Comparison of ENCODE assay signal across 10 mouse cellular contexts in the genomic region with DNA sequence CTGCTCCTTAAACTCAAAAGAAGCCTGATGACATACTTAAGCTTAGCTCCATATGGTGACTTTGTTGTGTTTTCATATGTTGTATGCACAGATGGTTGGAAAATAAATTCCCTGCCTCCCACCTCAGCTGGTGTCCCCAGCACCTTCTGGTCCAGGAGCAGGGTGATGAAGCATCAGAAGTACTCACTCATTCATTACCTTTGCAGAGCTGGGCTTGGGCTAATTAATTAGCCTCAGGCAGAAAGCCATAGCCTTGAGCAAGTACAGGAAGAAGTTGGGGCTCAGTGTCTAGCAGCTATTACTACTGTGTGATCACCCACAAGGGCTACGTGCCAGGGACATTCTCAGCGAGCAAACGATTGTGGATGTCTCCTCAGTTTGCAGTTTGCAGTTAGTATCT. TPM values are rescaled to one million over a fixed set of nuclear protein-coding genes. Genes with fewer than 3 reads are reported as not detected.
DNase-seq lines count a peak whose midpoint lies in the region; ATAC-seq and TF ChIP-seq lines count a peak whose summit lies in the region.
"Had no signal": no experiment of that assay in that cellular context is flagged by ENCODE, and none has a peak within 500 bp of the region (broad histone marks: within the 10 kb centered on the region; RNA-seq: fewer than 3 reads in every experiment).

No protein-coding gene starts in this region.

- no peaks in the 10 kb centered on the region for H3K9me3 ChIP-seq in forebrain, embryonic 11.5 days (ENCODE audit: control insufficient read depth, low read length)
- H3K9me3 ChIP-seq in heart, embryonic 12.5 days (replicated peaks) = no peaks in the 10 kb centered on the region

- peaks cover 3% of the 10 kb centered on the region; the same call in 1 of the 2 replicates for H3K4me1 ChIP-seq in forebrain, embryonic 11.5 days (replicated peaks; ENCODE audit: control insufficient read depth, insufficient read depth, low read length)
- H3K4me1 ChIP-seq in heart, embryonic 12.5 days (replicated peaks) = no peaks in the 10 kb centered on the region
- H3K4me1 ChIP-seq in heart, adult 2 months (ENCODE audit: control insufficient read depth, insufficient read depth, low read length) = no peaks in the 10 kb centered on the region

- no peaks in the 10 kb centered on the region for H3K27me3 ChIP-seq in forebrain, embryonic 11.5 days (ENCODE audit: control insufficient read depth, insufficient read depth, low read length)
- H3K27me3 ChIP-seq in heart, embryonic 12.5 days (replicated peaks) = no peaks in the 10 kb centered on the region
- H3K27me3 ChIP-seq in heart, adult 2 months (ENCODE audit: control insufficient read depth, insufficient read depth, low read length) = no peaks in the 10 kb centered on the region

- TF ChIP-seq EP300 in heart, adult 2 months (IDR thresholded peaks at IDR 0.05; ENCODE audit: insufficient read depth, low read depth, low read length) = no peak

- intact Hi-C loops in left cerebral cortex, adult 2 months (cut with DNase I) = loop anchor here (2.0 to 5.0 kb wide), 3 partner anchors 54 to 127 kb away; no protein-coding TSS in a partner anchor
- intact Hi-C loops in left cerebral cortex, postnatal 4 days (cut with DNase I) = no loop called here
- intact Hi-C loops in heart, adult 2 months (cut with DNase I) = no loop called here

- WGBS in forebrain, embryonic 11.5 days = 87% methylated on average over 3 of the region's 3 CpGs
- WGBS in heart, embryonic 12.5 days = 82% methylated on average over 3 of the region's 3 CpGs
- WGBS in heart, adult 2 months = 91% methylated on average over 3 of the region's 3 CpGs

- H3K36me3 ChIP-seq in forebrain, embryonic 11.5 days (ENCODE audit: control insufficient read depth, insufficient read depth, low read length) = no peaks in the 10 kb centered on the region
- H3K36me3 ChIP-seq in heart, embryonic 12.5 days = peaks cover 24% of the 10 kb centered on the region
- H3K36me3 ChIP-seq in heart, adult 2 months (ENCODE audit: control insufficient read depth, insufficient read depth, low read length) = no peaks in the 10 kb centered on the region

- TF ChIP-seq POLR2A in heart, adult 2 months (IDR thresholded peaks at IDR 0.05; ENCODE audit: insufficient read depth, low read depth, low read length) = no peak

- H3K79me2 ChIP-seq in heart, adult 2 months (replicated peaks; ENCODE audit: control insufficient read depth, insufficient read depth, low read length) = no peaks in the 10 kb centered on the region

- ATAC-seq in forebrain, embryonic 11.5 days (replicated peaks; ENCODE audit: low FRiP score) = peak; percentile 55; the same call in 1 of the 2 replicates
- ATAC-seq in heart, embryonic 12.5 days (ENCODE audit: insufficient number of reproducible peaks, low FRiP score) = no peak

- no peak overlapping the region for H3K4me2 ChIP-seq in forebrain, embryonic 11.5 days (ENCODE audit: low read depth, low read length, severe bottlenecking)
- H3K4me2 ChIP-seq in heart, embryonic 12.5 days = no peak overlapping the region

- DNase-seq in left cerebral cortex, adult 2 months (ENCODE audit: extremely low spot score in 1 of 2, low spot score in 2 of 2) = peak in 1 of 2 experiments; percentile 57
- DNase-seq in left cerebral cortex, postnatal 4 days = no peak
- no peak for DNase-seq in forebrain, embryonic 11.5 days (ENCODE audit: low spot score)
- peak; percentile 66 to 82 for DNase-seq in layer of hippocampus, adult 18-20 months (ENCODE audit: low spot score in 2 of 2)
- peak; percentile 71 for DNase-seq in right cerebral cortex, postnatal 10 days (ENCODE audit: low spot score in 2 of 2)
- DNase-seq in heart, adult 2 months = no peak
- no peak for DNase-seq in kidney, postnatal 36 days
- DNase-seq: heart, postnatal 10 days had no signal

- H3K9ac ChIP-seq in forebrain, embryonic 11.5 days (ENCODE audit: low read length) = no peak overlapping the region
- no peak overlapping the region for H3K9ac ChIP-seq in heart, embryonic 12.5 days
- H3K9ac ChIP-seq in heart, adult 2 months (ENCODE audit: low read depth, low read length) = no peak overlapping the region
- H3K9ac ChIP-seq: liver, embryonic 14.5 days had no signal

- H3K4me3 ChIP-seq in left cerebral cortex, adult 2 months = no peak overlapping the region
- H3K4me3 ChIP-seq in forebrain, embryonic 11.5 days (ENCODE audit: low read depth, low read length) = no peak overlapping the region
- no peak overlapping the region for H3K4me3 ChIP-seq in heart, embryonic 12.5 days
- H3K4me3 ChIP-seq in heart, adult 2 months = no peak overlapping the region

- TF ChIP-seq CTCF in left cerebral cortex, adult 2 months (IDR thresholded peaks at IDR 0.05) = no peak
- no peak for TF ChIP-seq CTCF in heart, adult 2 months (IDR thresholded peaks at IDR 0.05)

- H3K27ac ChIP-seq in left cerebral cortex, adult 2 months = peak overlapping the region; percentile 48
- H3K27ac ChIP-seq in forebrain, embryonic 11.5 days (ENCODE audit: low read depth, low read length) = no peak overlapping the region
- H3K27ac ChIP-seq in heart, embryonic 12.5 days (ENCODE audit: poor library complexity, severe bottlenecking) = no peak overlapping the region
- H3K27ac ChIP-seq in heart, adult 2 months = no peak overlapping the region
- H3K27ac ChIP-seq: liver, embryonic 14.5 days had no signal

RNA-seq across cellular contexts. Expression of gene Lars2, which starts 18.0 kb away (rescaled TPM):
- total RNA-seq in left cerebral cortex, adult 2 months (2021) = 10 to 100 TPM; 29.6 to 56.2 TPM
- total RNA-seq in left cerebral cortex, postnatal 4 days (2021) = 10 to 100 TPM; 25.3 to 41.7 TPM
- polyA plus RNA-seq in forebrain, embryonic 11.5 days (2014; fragmentation: Nextera tagmentation; extraction: Ambion mirVana) = 742 and 836 TPM in 2 replicates
- total RNA-seq in layer of hippocampus, adult 18-20 months (2021) = 10 to 100 TPM; 59.7 to 67.7 TPM
- polyA plus RNA-seq in heart, embryonic 12.5 days (2016; fragmentation: Nextera tagmentation; extraction: Ambion mirVana) = 936 and 1,002 TPM in 2 replicates
- total RNA-seq in heart, adult 2 months (2021) = 100 to 1,000 TPM; 147 to 397 TPM
- polyA plus RNA-seq in heart, adult 2 months (2012; rRNA removed) = 906 and 1,534 TPM in 2 replicates

Comparison
In these comparisons a context has a peak if more than half of its experiments do, and no peak if none do; other contexts are left out.
1. DNase-seq: peak in layer of hippocampus, adult 18-20 months (2 of 2) and right cerebral cortex, postnatal 10 days (2 of 2); none in left cerebral cortex, postnatal 4 days (single experiment), forebrain, embryonic 11.5 days (single experiment), heart, adult 2 months (0 of 2) and kidney, postnatal 36 days (0 of 2).